Mouse (Mus musculus): Measurements from ENCODE around the gene Enpp7. TPM values are rescaled to one million over a fixed set of nuclear protein-coding genes. Genes with fewer than 3 reads are reported as not detected.
A peak's percentile ranks its signal among the peaks of the same experiment; 100 is the strongest.

Gene Enpp7
- not detected in 2 replicates for polyA plus RNA-seq (2015; fragmentation: Nextera tagmentation; extraction: Ambion mirVana)

GRCm38 (mm10) chr11:118987999-118988398 is at the start of gene Enpp7:
Gene Enpp7, plus strand, starts transcription at chr11:118988188.
- Histone ChIP-seq H3K4me3 (no peak within 1 kb of the TSS), H3K4me1 (replicated peaks) (peaks cover 9% of the 10 kb centered on the region), H3K9me3 (no peaks in the 10 kb centered on the region), H3K4me2 (no peak within 1 kb of the TSS), H3K27ac (replicated peaks) (no peak within 1 kb of the TSS), H3K36me3 (no peaks in the 10 kb centered on the region), H3K9ac (no peak within 1 kb of the TSS), H3K27me3 (no peaks in the 10 kb centered on the region)
- 87% methylated on average over 10 of the region's 10 CpGs for WGBS
- no peak for ATAC-seq (ENCODE audit: low read depth)

- Histone ChIP-seq H3K4me2 (no peak overlapping the region), H3K9me3 (no peaks in the 10 kb centered on the region), H3K27me3 (no peaks in the 10 kb centered on the region), H3K27ac (replicated peaks) (no peak overlapping the region), H3K36me3 (no peaks in the 10 kb centered on the region), H3K4me1 (replicated peaks) (peaks cover 12% of the 10 kb centered on the region; the same call in 1 of the 2 replicates), H3K4me3 (no peak overlapping the region), H3K9ac (no peak overlapping the region)
- ATAC-seq (ENCODE audit: low read depth): no peak
- 85% methylated on average over 4 of the region's 4 CpGs for WGBS
These were observed 48.3 kb upstream of the Enpp7 start for GRCm38 (mm10) chr11:118939731-118940130.

- H3K4me1 ChIP-seq (replicated peaks): peaks cover 16% of the 10 kb centered on the region; the same call in 1 of the 2 replicates
- ATAC-seq (ENCODE audit: low read depth): no peak
- WGBS: 65% methylated on average over 11 of the region's 11 CpGs
These were observed 47.4 kb upstream of the Enpp7 start for GRCm38 (mm10) chr11:118940539-118940938.

GRCm38 (mm10) chr11:118941268-118941667 is 46.7 kb upstream of the Enpp7 start:
- no peaks in the 10 kb centered on the region for H3K9me3 ChIP-seq
- 61% methylated on average over 5 of the region's 5 CpGs for WGBS
- no peak overlapping the region for H3K4me3 ChIP-seq
- H3K4me1 ChIP-seq (replicated peaks): peaks cover 20% of the 10 kb centered on the region; the same call in 1 of the 2 replicates
- H3K36me3 ChIP-seq: no peaks in the 10 kb centered on the region
- no peaks in the 10 kb centered on the region for H3K27me3 ChIP-seq
- H3K9ac ChIP-seq: no peak overlapping the region
- no peak overlapping the region for H3K27ac ChIP-seq (replicated peaks)
- no peak for ATAC-seq (ENCODE audit: low read depth)
- no peak overlapping the region for H3K4me2 ChIP-seq

More at GRCm38 (mm10) chr11:118940539-118940938, 47.4 kb upstream of the Enpp7 start:
- H3K9me3 ChIP-seq: no peaks in the 10 kb centered on the region
- H3K36me3 ChIP-seq: no peaks in the 10 kb centered on the region
- no peak overlapping the region for H3K27ac ChIP-seq (replicated peaks)
- no peaks in the 10 kb centered on the region for H3K27me3 ChIP-seq
- no peak overlapping the region for H3K9ac ChIP-seq
- no peak overlapping the region for H3K4me3 ChIP-seq
- no peak overlapping the region for H3K4me2 ChIP-seq

- 88% methylated on average over 8 of the region's 8 CpGs for WGBS
- H3K27ac ChIP-seq (replicated peaks): no peak overlapping the region
These were observed 42.1 kb upstream of the Enpp7 start for GRCm38 (mm10) chr11:118945868-118946267.

GRCm38 (mm10) chr11:118955016-118955415 is 33.0 kb upstream of the Enpp7 start:
- Histone ChIP-seq H3K4me1 (replicated peaks) (peaks cover 65% of the 10 kb centered on the region), H3K27ac (replicated peaks) (peak overlapping the region; percentile 70), H3K4me3 (no peak overlapping the region), H3K27me3 (no peaks in the 10 kb centered on the region), H3K36me3 (no peaks in the 10 kb centered on the region), H3K9me3 (no peaks in the 10 kb centered on the region), H3K9ac (no peak overlapping the region), H3K4me2 (no peak overlapping the region)
- WGBS: 36% methylated on average over 6 of the region's 6 CpGs
- no peak for ATAC-seq (ENCODE audit: low read depth)

More at GRCm38 (mm10) chr11:118945868-118946267, 42.1 kb upstream of the Enpp7 start:
- Histone ChIP-seq H3K4me3 (no peak overlapping the region), H3K9me3 (no peaks in the 10 kb centered on the region), H3K4me1 (replicated peaks) (peaks cover 28% of the 10 kb centered on the region), H3K36me3 (no peaks in the 10 kb centered on the region), H3K9ac (no peak overlapping the region), H3K4me2 (no peak overlapping the region), H3K27me3 (0 out of 2 replicates have a peak, but pooled peaks cover 3% of the 10 kb centered on the region)
- ATAC-seq (ENCODE audit: low read depth): no peak

GRCm38 (mm10) chr11:118957070-118957471 is 30.9 kb upstream of the Enpp7 start:
- no peaks in the 10 kb centered on the region for H3K36me3 ChIP-seq
- no peaks in the 10 kb centered on the region for H3K9me3 ChIP-seq
- 36% methylated on average over 14 of the region's 14 CpGs for WGBS
- peak overlapping the region; percentile 83 for H3K27ac ChIP-seq (replicated peaks)
- no peak overlapping the region for H3K4me2 ChIP-seq
- no peaks in the 10 kb centered on the region for H3K27me3 ChIP-seq
- H3K4me1 ChIP-seq (replicated peaks): peaks cover 80% of the 10 kb centered on the region
- no peak overlapping the region for H3K4me3 ChIP-seq
- peak overlapping the region; percentile 31 for H3K9ac ChIP-seq
- peak; percentile 68 for ATAC-seq (ENCODE audit: low read depth)

- WGBS: 46% methylated on average over 3 of the region's 3 CpGs
- H3K36me3 ChIP-seq: no peaks in the 10 kb centered on the region
- H3K27ac ChIP-seq (replicated peaks): no peak overlapping the region
- no peak overlapping the region for H3K9ac ChIP-seq
- H3K4me3 ChIP-seq: no peak overlapping the region
- H3K4me2 ChIP-seq: no peak overlapping the region
- H3K4me1 ChIP-seq (replicated peaks): peaks cover 76% of the 10 kb centered on the region
- no peak for ATAC-seq (ENCODE audit: low read depth)
- no peaks in the 10 kb centered on the region for H3K27me3 ChIP-seq
- H3K9me3 ChIP-seq: no peaks in the 10 kb centered on the region
These were observed 27.3 kb upstream of the Enpp7 start for GRCm38 (mm10) chr11:118960649-118961048.

GRCm38 (mm10) chr11:118962478-118962877 is 25.5 kb upstream of the Enpp7 start:
- no peak overlapping the region for H3K27ac ChIP-seq (replicated peaks)
- no peaks in the 10 kb centered on the region for H3K36me3 ChIP-seq
- no peak overlapping the region for H3K4me3 ChIP-seq
- H3K9me3 ChIP-seq: no peaks in the 10 kb centered on the region
- no peaks in the 10 kb centered on the region for H3K27me3 ChIP-seq
- no peak overlapping the region for H3K9ac ChIP-seq
- H3K4me2 ChIP-seq: no peak overlapping the region
- H3K4me1 ChIP-seq (replicated peaks): peaks cover 73% of the 10 kb centered on the region
- 62% methylated on average over 4 of the region's 4 CpGs for WGBS
- no peak for ATAC-seq (ENCODE audit: low read depth)

GRCm38 (mm10) chr11:118963926-118964325 is 24.1 kb upstream of the Enpp7 start:
- H3K9me3 ChIP-seq: no peaks in the 10 kb centered on the region
- no peaks in the 10 kb centered on the region for H3K27me3 ChIP-seq
- H3K9ac ChIP-seq: no peak overlapping the region
- H3K4me2 ChIP-seq: no peak overlapping the region
- peaks cover 63% of the 10 kb centered on the region for H3K4me1 ChIP-seq (replicated peaks)
- H3K27ac ChIP-seq (replicated peaks): no peak overlapping the region
- ATAC-seq (ENCODE audit: low read depth): no peak
- WGBS: 83% methylated on average over 5 of the region's 5 CpGs
- no peaks in the 10 kb centered on the region for H3K36me3 ChIP-seq
- no peak overlapping the region for H3K4me3 ChIP-seq

GRCm38 (mm10) chr11:118965078-118965477 is 22.9 kb upstream of the Enpp7 start:
- Histone ChIP-seq H3K9ac (no peak overlapping the region), H3K27me3 (no peaks in the 10 kb centered on the region), H3K27ac (replicated peaks) (no peak overlapping the region; the same call in 1 of the 2 replicates), H3K4me1 (replicated peaks) (peaks cover 57% of the 10 kb centered on the region), H3K4me3 (no peak overlapping the region), H3K36me3 (no peaks in the 10 kb centered on the region), H3K9me3 (no peaks in the 10 kb centered on the region), H3K4me2 (no peak overlapping the region)
- ATAC-seq (ENCODE audit: low read depth): no peak
- WGBS: 57% methylated on average over 7 of the region's 7 CpGs

- no peak overlapping the region for H3K27ac ChIP-seq (replicated peaks)
These were observed 16.4 kb upstream of the Enpp7 start for GRCm38 (mm10) chr11:118971470-118972034.

More at GRCm38 (mm10) chr11:118971470-118972034, 16.4 kb upstream of the Enpp7 start:
- 38% methylated on average over 20 of the region's 20 CpGs for WGBS
- H3K4me2 ChIP-seq: no peak overlapping the region
- no peaks in the 10 kb centered on the region for H3K9me3 ChIP-seq
- no peak overlapping the region for H3K4me3 ChIP-seq
- H3K9ac ChIP-seq: no peak overlapping the region
- peaks cover 43% of the 10 kb centered on the region for H3K4me1 ChIP-seq (replicated peaks)
- no peaks in the 10 kb centered on the region for H3K27me3 ChIP-seq
- ATAC-seq (ENCODE audit: low read depth): no peak
- H3K36me3 ChIP-seq: no peaks in the 10 kb centered on the region

Measured in neural tube, embryonic 13.5 days (tissue).